In genomic region chrX:38428818-38429440, GRCm38 (mm10) we compare ENCODE assay signal across 12 mouse cellular contexts. TPM values are rescaled to one million over a fixed set of nuclear protein-coding genes. Genes with fewer than 3 reads are reported as not detected.
DNase-seq lines count a peak whose midpoint lies in the region; ATAC-seq and TF ChIP-seq lines count a peak whose summit lies in the region.
"Had no signal": no experiment of that assay in that cellular context is flagged by ENCODE, and none has a peak within 500 bp of the region (broad histone marks: within the 10 kb centered on the region; RNA-seq: fewer than 3 reads in every experiment).

No protein-coding gene starts in this region.

- no peak for DNase-seq in frontal cortex, postnatal 10 days (ENCODE audit: low spot score in 2 of 2)
- peak; percentile 14 to 42 for DNase-seq in layer of hippocampus, adult 2 months (ENCODE audit: low spot score in 2 of 2)
- no peak for DNase-seq in layer of hippocampus, adult 9-10 months (ENCODE audit: low spot score)
- DNase-seq in adipocyte (ENCODE audit: low spot score): peak; percentile 73
- DNase-seq in layer of hippocampus, adult 9-11 months: peak; percentile 53
- no peak for DNase-seq in lung, postnatal 36 days
- DNase-seq: cerebellum, adult 9-10 months had no signal

- ATAC-seq in frontal cortex, adult (ENCODE audit: low TSS enrichment): peak; percentile 83

- TF ChIP-seq CTCF in layer of hippocampus, adult 2 months (conservative IDR thresholded peaks at IDR 0.05): no peak

- peak overlapping the region; percentile 39 for H3K27ac ChIP-seq in layer of hippocampus, adult 2 months
- H3K27ac ChIP-seq: embryonic facial prominence, embryonic 15.5 days; heart, embryonic 10.5 days; hindbrain, embryonic 13.5 days; liver, embryonic 14.5 days had no signal

- no peak overlapping the region for H3K4me3 ChIP-seq in layer of hippocampus, adult 2 months
- H3K4me3 ChIP-seq: embryonic facial prominence, embryonic 15.5 days; heart, embryonic 10.5 days; hindbrain, embryonic 13.5 days had no signal

RNA-seq across cellular contexts. Expression of gene Lamp2, which starts 27.3 kb away (rescaled TPM):
- total RNA-seq in layer of hippocampus, adult 2 months (2021): 10 to 100 TPM; 67.0 to 69.1 TPM

Comparison
In these comparisons a context has a peak if more than half of its experiments do, and no peak if none do; other contexts are left out.
1. DNase-seq: peak in layer of hippocampus, adult 2 months (2 of 2), adipocyte (single experiment) and layer of hippocampus, adult 9-11 months (single experiment); none in frontal cortex, postnatal 10 days (0 of 2), layer of hippocampus, adult 9-10 months (single experiment) and lung, postnatal 36 days (single experiment).